Mouse (Mus musculus) CD8-positive naive resting alpha-beta T cell, adult 2 months (primary cell): ENCODE measurements around the gene Nagk.
"Not testable (repeated sequence)": the region's sequence is repeated elsewhere in the genome, so short reads cannot be mapped to it uniquely, and the experiment has no call there.

Source experiments
- DNase-seq, 2 experiments: peaks; one replicate each; pipeline ENCODE4 v3.0.0; 2022; ENCODE audit warnings: low read depth in 2 of 2, low spot score in 2 of 2

The Nagk gene

GRCm38 (mm10) chr6:83802846-83803245, 8.1 kb downstream of the Nagk start:
- no peak for DNase-seq

GRCm38 (mm10) chr6:83815801-83816200, 21.0 kb downstream of the Nagk start:
- no peak for DNase-seq

- DNase-seq: no peak
Observed at GRCm38 (mm10) chr6:83818996-83819395, 24.2 kb downstream of the Nagk start.

- DNase-seq: no peak
Observed at GRCm38 (mm10) chr6:83820727-83821515, 26.1 kb downstream of the Nagk start.

GRCm38 (mm10) chr6:83821856-83822255, 27.1 kb downstream of the Nagk start:
- DNase-seq: no peak

- peak; percentile 51 to 59 for DNase-seq
Observed at GRCm38 (mm10) chr6:83830941-83831605, 36.3 kb downstream of the Nagk start.

GRCm38 (mm10) chr6:83831606-83832123, 36.9 kb downstream of the Nagk start, which contains the start of gene Paip2b:
Gene Paip2b, minus strand, starts transcription at chr6:83831741.
- peak; percentile 94 to 95 for DNase-seq

- DNase-seq: not testable (repeated sequence)
Observed at GRCm38 (mm10) chr6:83832393-83832792, 37.6 kb downstream of the Nagk start.

- no peak for DNase-seq
Observed at GRCm38 (mm10) chr6:83836826-83837225, 42.0 kb downstream of the Nagk start.

GRCm38 (mm10) chr6:83838046-83838445, 43.3 kb downstream of the Nagk start:
- DNase-seq: no peak

GRCm38 (mm10) chr6:83840086-83840485, 45.3 kb downstream of the Nagk start:
- DNase-seq: no peak

GRCm38 (mm10) chr6:83844913-83845312, 50.1 kb downstream of the Nagk start:
- no peak for DNase-seq

- DNase-seq: no peak
Observed at GRCm38 (mm10) chr6:83846141-83846540, 51.4 kb downstream of the Nagk start.

GRCm38 (mm10) chr6:83849446-83849845, 54.7 kb downstream of the Nagk start:
- DNase-seq: no peak
